Mouse (Mus musculus) MEL (cell line): Measurements from ENCODE around the gene Gpr45.

Experiments used
- BHLHE40 ChIP-seq: IDR thresholded peaks from 2 replicates; pipeline ENCODE4 v1.6.1; 2012; ENCODE audit warnings: low read depth, mild to moderate bottlenecking, inconsistent platforms, low read length, improper control_type of control experiment, borderline replicate concordance
- CTCF ChIP-seq, 3 experiments: IDR thresholded peaks in 2 of 3; conservative IDR thresholded peaks in 1 of 3; 2 replicates each; pipeline ENCODE4 v1.5.1; 2011 to 2012; ENCODE audit warnings: low read length in 3 of 3, low read depth in 2 of 3, mild to moderate bottlenecking in 2 of 3, improper control_type of control experiment in 1 of 3, inconsistent platforms in 1 of 3, mixed read lengths in 1 of 3, moderate library complexity in 1 of 3; ENCODE audit not compliant: control insufficient read depth in 1 of 3, insufficient read depth in 1 of 3, poor library complexity in 1 of 3, severe bottlenecking in 1 of 3
- ZC3H11A ChIP-seq: IDR thresholded peaks from 2 replicates; pipeline ENCODE4 v1.6.1; 2012; ENCODE audit warnings: low read depth, mild to moderate bottlenecking, inconsistent platforms, low read length, improper control_type of control experiment

DNA sequence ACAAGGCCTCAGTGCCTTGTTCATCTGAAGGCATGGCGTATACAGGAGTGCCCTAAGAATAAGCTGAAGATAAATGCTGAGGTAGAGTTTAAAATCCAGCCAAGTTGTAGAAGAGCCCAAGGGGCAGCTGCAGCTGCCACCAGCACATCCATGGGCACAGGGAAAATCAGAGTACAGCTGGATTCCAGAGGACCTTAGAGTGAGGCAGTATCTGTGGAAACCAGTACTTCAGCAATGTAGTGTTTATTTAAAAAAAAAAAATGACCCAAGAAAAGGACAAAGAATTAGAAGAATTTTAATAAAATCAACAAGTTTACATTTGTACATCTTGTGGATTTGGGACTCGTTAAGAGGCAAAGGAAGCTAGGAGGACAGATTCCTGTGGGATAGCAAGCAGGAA, 94.3 kb downstream of the Gpr45 start:
- TF ChIP-seq ZC3H11A = no peak
- no peak for TF ChIP-seq CTCF (IDR thresholded peaks at IDR 0.05 in 2 of 3, conservative IDR thresholded peaks at IDR 0.05 in 1 of 3; ENCODE audit: control insufficient read depth in 1 of 3, insufficient read depth in 1 of 3, low read depth in 2 of 3, low read length in 3 of 3, poor library complexity in 1 of 3, severe bottlenecking in 1 of 3)
- TF ChIP-seq BHLHE40 = no peak
